Mouse (Mus musculus): ENCODE results near the gene Cant1. TPM values are rescaled to one million over a fixed set of nuclear protein-coding genes. Genes with fewer than 3 reads are reported as not detected.

Cant1 gene
- polyA plus RNA-seq, 1 experiment from 2014 or later, result 30.8 TPM

DNA sequence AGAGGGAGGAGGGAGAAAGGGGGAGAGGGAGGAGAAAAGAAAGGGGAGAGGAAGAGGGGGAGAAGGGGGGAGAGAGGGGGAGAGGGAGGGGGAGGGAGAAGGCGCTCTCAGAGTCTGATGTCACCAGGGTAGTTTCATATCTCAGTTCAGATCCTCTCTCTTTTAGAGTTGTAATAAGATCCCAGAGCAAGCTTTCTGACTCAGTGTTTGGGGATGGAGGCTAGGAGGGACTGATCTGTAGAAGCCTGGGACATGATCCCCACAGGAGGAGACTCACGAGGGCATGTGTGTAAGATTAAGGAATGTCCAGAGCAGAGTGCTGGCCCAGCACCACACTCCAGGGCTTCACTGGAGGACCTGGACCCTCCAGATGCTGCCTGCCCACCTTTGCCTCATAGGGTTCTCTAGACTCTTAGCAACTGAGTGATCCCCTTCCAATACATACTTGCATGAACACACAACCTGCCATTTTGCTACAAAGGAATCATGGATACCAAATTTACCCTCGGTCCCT, 8.4 kb upstream of the Cant1 start:
- Histone ChIP-seq H3K4me1 (ENCODE audit: control insufficient read depth, insufficient read depth, low read length) (peaks cover 65% of the 10 kb centered on the region), H3K4me3 (ENCODE audit: low read depth, low read length) (no peak overlapping the region), H3K27ac (replicated peaks; ENCODE audit: low read depth, low read length) (peak overlapping the region; percentile 81), H3K36me3 (ENCODE audit: control insufficient read depth, insufficient read depth, low read length) (no peaks in the 10 kb centered on the region), H3K4me2 (ENCODE audit: low read depth, low read length) (peak overlapping the region; percentile 64), H3K9me3 (ENCODE audit: control insufficient read depth, low read length) (no peaks in the 10 kb centered on the region), H3K27me3 (replicated peaks; ENCODE audit: control insufficient read depth, insufficient read depth, low read length) (no peaks in the 10 kb centered on the region), H3K9ac (ENCODE audit: low read depth, low read length) (peak overlapping the region; percentile 60; the same call in 1 of the 2 replicates)
- ATAC-seq (ENCODE audit: low read depth) (no peak), DNase-seq (ENCODE audit: low spot score) (no peak)
- 28% methylated on average over 3 of the region's 3 CpGs for WGBS

GRCm38 (mm10) chr11:118426765-118427164, 7.9 kb upstream of the Cant1 start:
- H3K9ac ChIP-seq (ENCODE audit: low read depth, low read length), result no peak overlapping the region
- WGBS, result 73% methylated on average over 5 of the region's 5 CpGs

DNA sequence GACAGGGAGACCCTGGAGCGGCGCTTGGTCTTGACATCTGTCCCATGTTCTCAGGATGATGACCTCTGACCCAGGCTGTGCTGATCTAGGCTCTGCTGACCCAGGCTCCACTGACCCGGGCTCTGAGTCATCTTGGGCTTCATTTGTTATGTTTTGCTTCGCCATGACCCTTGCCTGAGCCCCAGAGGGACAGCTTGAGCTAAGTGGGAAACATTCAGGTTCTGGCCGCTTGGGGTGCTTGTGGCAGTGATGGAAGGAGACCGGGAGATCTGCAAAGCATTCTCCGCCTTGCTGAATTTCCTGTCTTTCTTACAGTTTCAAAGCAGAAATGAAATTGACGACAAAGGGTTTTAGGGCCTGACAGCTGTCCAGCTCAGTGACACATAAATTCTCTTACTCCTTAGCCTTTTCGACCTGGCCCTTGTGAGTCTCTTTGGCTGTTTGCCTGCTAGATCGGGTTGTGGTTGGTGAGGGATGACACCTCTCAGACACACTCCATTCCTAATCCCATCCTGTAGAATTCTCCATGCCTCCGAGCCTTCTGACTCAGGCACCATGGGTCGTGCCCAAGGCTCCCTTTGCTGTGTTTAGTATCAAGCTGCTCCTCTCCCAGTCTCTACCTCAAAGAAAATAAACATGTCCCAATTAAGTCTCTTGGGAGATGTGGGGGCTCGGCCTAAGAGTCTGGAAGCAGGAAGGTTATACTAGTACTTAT, 5.9 kb upstream of the Cant1 start:
- Histone ChIP-seq H3K4me2 (ENCODE audit: low read depth, low read length) (no peak overlapping the region), H3K27me3 (replicated peaks; ENCODE audit: control insufficient read depth, insufficient read depth, low read length) (no peaks in the 10 kb centered on the region), H3K36me3 (ENCODE audit: control insufficient read depth, insufficient read depth, low read length) (no peaks in the 10 kb centered on the region), H3K4me3 (ENCODE audit: low read depth, low read length) (no peak overlapping the region), H3K9ac (ENCODE audit: low read depth, low read length) (peak overlapping the region; percentile 53; the same call in 1 of the 2 replicates), H3K4me1 (ENCODE audit: control insufficient read depth, insufficient read depth, low read length) (peaks cover 43% of the 10 kb centered on the region), H3K9me3 (ENCODE audit: control insufficient read depth, low read length) (no peaks in the 10 kb centered on the region), H3K27ac (replicated peaks; ENCODE audit: low read depth, low read length) (0 out of 2 replicates have a peak overlapping the region, but pooled peaks have one; percentile 17)
- WGBS, result 44% methylated on average over 13 of the region's 13 CpGs
- no peak for DNase-seq (ENCODE audit: low spot score)
- no peak for ATAC-seq (ENCODE audit: low read depth)

More at GRCm38 (mm10) chr11:118426765-118427164, 7.9 kb upstream of the Cant1 start:
- Histone ChIP-seq H3K4me2 (ENCODE audit: low read depth, low read length) (no peak overlapping the region), H3K27ac (replicated peaks; ENCODE audit: low read depth, low read length) (no peak overlapping the region), H3K9me3 (ENCODE audit: control insufficient read depth, low read length) (no peaks in the 10 kb centered on the region), H3K36me3 (ENCODE audit: control insufficient read depth, insufficient read depth, low read length) (no peaks in the 10 kb centered on the region), H3K27me3 (replicated peaks; ENCODE audit: control insufficient read depth, insufficient read depth, low read length) (no peaks in the 10 kb centered on the region), H3K4me3 (ENCODE audit: low read depth, low read length) (no peak overlapping the region), H3K4me1 (ENCODE audit: control insufficient read depth, insufficient read depth, low read length) (peaks cover 59% of the 10 kb centered on the region)
- DNase-seq (ENCODE audit: low spot score), result no peak
- no peak for ATAC-seq (ENCODE audit: low read depth)

DNA sequence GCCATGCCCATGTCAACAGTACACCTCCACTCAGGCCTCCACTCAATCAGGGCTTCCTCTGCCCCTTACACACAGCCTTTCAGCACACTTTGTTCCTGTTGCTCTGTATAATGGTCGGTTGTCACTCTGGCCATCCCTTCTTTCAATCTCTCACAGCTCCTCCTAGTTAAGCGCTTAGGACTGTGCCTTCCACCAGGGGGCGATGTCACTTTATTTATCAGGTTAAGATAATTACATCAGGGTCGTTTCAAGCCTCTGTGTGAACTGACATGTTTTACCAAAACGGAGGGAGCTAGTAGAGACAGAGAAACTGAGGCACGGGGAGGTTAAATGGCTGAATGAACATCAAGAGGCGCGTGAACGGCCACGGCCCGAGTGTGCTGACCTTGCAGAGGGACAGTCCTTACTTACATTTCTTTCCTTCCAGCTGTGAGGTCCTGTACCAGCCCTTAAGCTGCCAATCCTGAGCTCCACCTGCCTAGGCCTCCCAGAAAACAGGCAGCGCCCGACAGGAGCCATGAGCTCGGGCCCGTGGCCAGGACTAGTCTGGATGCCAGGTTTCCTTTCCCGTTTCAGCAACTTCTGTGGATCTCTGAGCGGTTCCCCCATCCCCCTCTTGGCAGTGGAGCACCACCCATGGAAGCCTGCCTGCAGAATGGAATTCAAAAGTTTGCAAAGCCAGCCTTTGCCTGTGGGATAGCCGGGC, 4.5 kb upstream of the Cant1 start:
- ATAC-seq (ENCODE audit: low read depth) (peak; percentile 30; the same call in 1 of the 2 replicates), DNase-seq (ENCODE audit: low spot score) (peak; percentile 93)
- H3K4me2 ChIP-seq (ENCODE audit: low read depth, low read length), result peak overlapping the region; percentile 49
- no peaks in the 10 kb centered on the region for H3K9me3 ChIP-seq (ENCODE audit: control insufficient read depth, low read length)
- H3K27me3 ChIP-seq (replicated peaks; ENCODE audit: control insufficient read depth, insufficient read depth, low read length), result no peaks in the 10 kb centered on the region
- H3K36me3 ChIP-seq (ENCODE audit: control insufficient read depth, insufficient read depth, low read length), result no peaks in the 10 kb centered on the region
- H3K27ac ChIP-seq (replicated peaks; ENCODE audit: low read depth, low read length), result peak overlapping the region; percentile 79
- peaks cover 36% of the 10 kb centered on the region for H3K4me1 ChIP-seq (ENCODE audit: control insufficient read depth, insufficient read depth, low read length)
- 5% methylated on average over 18 of the region's 18 CpGs for WGBS
- H3K4me3 ChIP-seq (ENCODE audit: low read depth, low read length), result 0 out of 2 replicates have a peak overlapping the region, but pooled peaks have one; percentile 8
- peak overlapping the region; percentile 53; the same call in 1 of the 2 replicates for H3K9ac ChIP-seq (ENCODE audit: low read depth, low read length)

DNA sequence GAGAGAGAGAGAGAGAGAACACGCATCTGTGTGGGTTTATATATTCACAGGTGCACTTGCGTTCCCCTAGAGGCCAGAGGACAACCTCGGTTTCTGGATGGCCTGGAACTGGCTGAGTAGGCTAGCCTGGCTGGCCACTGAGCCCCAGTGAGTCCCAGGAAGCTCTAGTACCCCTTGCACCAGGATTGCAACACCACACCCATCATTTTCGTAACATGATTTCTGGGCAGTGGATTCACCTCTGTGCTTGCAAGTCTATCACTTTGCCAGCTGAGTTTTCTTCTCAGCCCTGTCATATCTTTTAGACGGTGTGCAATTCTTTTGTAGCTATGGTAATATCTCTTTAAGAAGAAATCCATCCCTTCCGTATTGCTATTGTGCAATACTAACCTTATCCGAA, 1.4 kb upstream of the Cant1 start:
- no peaks in the 10 kb centered on the region for H3K9me3 ChIP-seq (ENCODE audit: control insufficient read depth, low read length)
- peaks cover 6% of the 10 kb centered on the region; the same call in 1 of the 2 replicates for H3K36me3 ChIP-seq (ENCODE audit: control insufficient read depth, insufficient read depth, low read length)
- H3K4me2 ChIP-seq (ENCODE audit: low read depth, low read length), result no peak overlapping the region
- no peak for DNase-seq (ENCODE audit: low spot score)
- H3K9ac ChIP-seq (ENCODE audit: low read depth, low read length), result no peak overlapping the region; the same call in 1 of the 2 replicates
- no peak for ATAC-seq (ENCODE audit: low read depth)
- H3K27ac ChIP-seq (replicated peaks; ENCODE audit: low read depth, low read length), result no peak overlapping the region
- WGBS, result 75% methylated on average over 7 of the region's 7 CpGs
- no peak overlapping the region for H3K4me3 ChIP-seq (ENCODE audit: low read depth, low read length)
- H3K4me1 ChIP-seq (ENCODE audit: control insufficient read depth, insufficient read depth, low read length), result peaks cover 30% of the 10 kb centered on the region
- H3K27me3 ChIP-seq (replicated peaks; ENCODE audit: control insufficient read depth, insufficient read depth, low read length), result no peaks in the 10 kb centered on the region

DNA sequence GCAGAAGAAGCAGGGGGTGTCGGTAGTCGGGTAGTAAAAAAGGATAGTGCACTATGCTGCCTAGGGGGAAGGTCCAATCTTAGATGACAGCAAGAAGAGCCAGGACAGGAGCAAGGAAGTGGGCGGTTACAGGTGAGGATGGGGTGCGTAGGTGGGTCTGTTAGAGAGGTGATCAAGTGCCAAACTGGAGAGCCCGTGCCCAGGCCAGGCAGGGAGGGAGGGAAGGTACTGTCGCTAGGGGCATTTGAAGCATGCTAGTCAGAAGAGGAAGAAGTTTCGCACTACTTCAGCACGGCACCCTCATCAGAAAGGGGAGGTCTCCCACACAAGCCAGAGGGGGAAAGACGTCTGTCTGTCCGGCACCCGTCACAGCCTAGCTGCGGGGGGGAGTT, 448 bp downstream of the Cant1 start:
- Histone ChIP-seq H3K4me3 (ENCODE audit: low read depth, low read length) (peak overlapping the region; percentile 91), H3K4me2 (ENCODE audit: low read depth, low read length) (peak overlapping the region; percentile 92), H3K4me1 (ENCODE audit: control insufficient read depth, insufficient read depth, low read length) (peaks cover 12% of the 10 kb centered on the region), H3K9ac (ENCODE audit: low read depth, low read length) (peak overlapping the region; percentile 95), H3K9me3 (ENCODE audit: control insufficient read depth, low read length) (no peaks in the 10 kb centered on the region), H3K27ac (replicated peaks; ENCODE audit: low read depth, low read length) (peak overlapping the region; percentile 74; the same call in 1 of the 2 replicates), H3K27me3 (replicated peaks; ENCODE audit: control insufficient read depth, insufficient read depth, low read length) (no peaks in the 10 kb centered on the region), H3K36me3 (ENCODE audit: control insufficient read depth, insufficient read depth, low read length) (peaks cover 21% of the 10 kb centered on the region)
- ATAC-seq (ENCODE audit: low read depth) (peak; percentile 22), DNase-seq (ENCODE audit: low spot score) (no peak)
- 3% methylated on average over 12 of the region's 12 CpGs for WGBS

DNA sequence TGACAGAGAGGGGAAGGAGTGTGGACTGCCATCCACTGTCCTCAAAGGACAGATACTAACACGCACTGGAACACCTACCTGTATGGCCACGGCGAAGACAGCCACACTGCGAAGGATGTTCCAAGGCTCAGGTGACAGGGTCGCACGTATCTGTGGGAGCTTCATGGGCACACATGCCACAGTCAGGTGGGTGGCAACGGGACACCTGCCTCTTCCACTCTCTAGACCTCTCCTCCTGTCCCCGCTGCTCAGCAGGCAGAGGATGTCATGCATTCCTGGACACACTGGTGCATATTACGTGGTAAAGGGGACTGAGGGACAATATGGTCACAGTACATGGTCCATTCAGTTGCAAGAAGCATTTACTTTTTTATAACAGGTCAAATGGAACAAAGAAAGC, 1.4 kb downstream of the Cant1 start:
- no peak for DNase-seq (ENCODE audit: low spot score)
- Histone ChIP-seq H3K4me1 (ENCODE audit: control insufficient read depth, insufficient read depth, low read length) (peaks cover 10% of the 10 kb centered on the region), H3K4me2 (ENCODE audit: low read depth, low read length) (peak overlapping the region; percentile 92), H3K9me3 (ENCODE audit: control insufficient read depth, low read length) (no peaks in the 10 kb centered on the region), H3K27ac (replicated peaks; ENCODE audit: low read depth, low read length) (no peak overlapping the region), H3K9ac (ENCODE audit: low read depth, low read length) (0 out of 2 replicates have a peak overlapping the region, but pooled peaks have one; percentile 95), H3K36me3 (ENCODE audit: control insufficient read depth, insufficient read depth, low read length) (peaks cover 21% of the 10 kb centered on the region), H3K27me3 (replicated peaks; ENCODE audit: control insufficient read depth, insufficient read depth, low read length) (no peaks in the 10 kb centered on the region), H3K4me3 (ENCODE audit: low read depth, low read length) (no peak overlapping the region)
- ATAC-seq (ENCODE audit: low read depth), result no peak
- WGBS, result 92% methylated on average over 9 of the region's 9 CpGs

DNA sequence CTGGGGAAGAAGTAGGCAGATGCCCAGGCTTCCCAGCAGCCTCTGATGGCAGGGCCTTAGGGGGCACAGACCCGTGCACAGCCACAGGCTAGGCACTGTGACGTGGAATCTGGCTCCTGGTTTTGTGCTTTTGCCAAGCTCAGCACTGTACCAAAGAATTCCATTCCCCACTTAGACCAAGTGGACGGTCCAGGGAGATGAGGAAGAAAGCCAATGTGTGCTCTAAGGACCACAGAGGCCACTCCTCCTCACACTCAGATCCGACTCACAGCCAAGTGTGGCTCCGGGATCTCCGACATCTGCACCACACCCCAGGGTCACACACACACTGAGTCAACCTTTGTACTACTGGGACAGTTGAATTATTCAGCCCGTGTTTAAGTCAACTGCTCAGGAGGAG, 2.8 kb downstream of the Cant1 start:
- Histone ChIP-seq H3K9ac (ENCODE audit: low read depth, low read length) (no peak overlapping the region), H3K36me3 (ENCODE audit: control insufficient read depth, insufficient read depth, low read length) (peaks cover 25% of the 10 kb centered on the region)
- 81% methylated on average over 7 of the region's 7 CpGs for WGBS

More for the DNA sequence above, 2.8 kb downstream of the Cant1 start:
- DNase-seq (ENCODE audit: low spot score) (no peak), ATAC-seq (ENCODE audit: low read depth) (no peak)
- H3K27ac ChIP-seq (replicated peaks; ENCODE audit: low read depth, low read length), result no peak overlapping the region
- no peaks in the 10 kb centered on the region for H3K27me3 ChIP-seq (replicated peaks; ENCODE audit: control insufficient read depth, insufficient read depth, low read length)
- no peaks in the 10 kb centered on the region for H3K9me3 ChIP-seq (ENCODE audit: control insufficient read depth, low read length)
- H3K4me2 ChIP-seq (ENCODE audit: low read depth, low read length), result no peak overlapping the region
- peaks cover 10% of the 10 kb centered on the region for H3K4me1 ChIP-seq (ENCODE audit: control insufficient read depth, insufficient read depth, low read length)
- H3K4me3 ChIP-seq (ENCODE audit: low read depth, low read length), result no peak overlapping the region

All from embryonic facial prominence, embryonic 14.5 days (tissue).